Mouse (Mus musculus): ENCODE data around the gene Slc38a7. TPM values are rescaled to one million over a fixed set of nuclear protein-coding genes. Genes with fewer than 3 reads are reported as not detected.
"Not testable (repeated sequence)": the region's sequence is repeated elsewhere in the genome, so short reads cannot be mapped to it uniquely, and the experiment has no call there.

The Slc38a7 gene
- total RNA-seq, 2 experiments from 2014 or later = 30.7 to 31.4 TPM

GRCm38 (mm10) chr8:95848734-95849464, 4.4 kb downstream of the Slc38a7 start:
- no peak for DNase-seq

DNA sequence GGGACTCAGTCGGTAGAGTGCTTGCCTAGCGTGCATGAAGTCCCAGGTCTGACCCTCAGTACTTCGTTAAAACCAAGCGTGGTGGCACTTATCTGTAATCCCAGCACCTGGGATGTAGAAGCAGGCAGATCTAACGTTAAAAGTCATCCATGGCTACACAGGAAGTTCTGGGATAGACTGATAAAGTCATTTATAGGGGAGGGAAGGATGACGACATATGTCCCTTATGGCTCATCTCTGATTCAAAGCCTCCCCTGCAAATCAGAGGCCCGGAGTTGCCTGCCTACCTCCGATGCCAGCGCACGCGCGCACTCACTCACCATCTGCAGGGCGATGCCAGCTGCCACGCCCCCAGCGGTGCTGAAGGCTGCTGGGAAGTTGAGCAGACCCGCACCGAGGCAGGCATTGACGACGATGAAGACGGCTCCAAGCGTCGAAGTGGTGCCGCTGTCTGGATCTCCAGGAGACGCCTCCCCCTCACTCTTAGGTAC, 5.2 kb downstream of the Slc38a7 start:
- DNase-seq = peak; percentile 37 to 58

DNA sequence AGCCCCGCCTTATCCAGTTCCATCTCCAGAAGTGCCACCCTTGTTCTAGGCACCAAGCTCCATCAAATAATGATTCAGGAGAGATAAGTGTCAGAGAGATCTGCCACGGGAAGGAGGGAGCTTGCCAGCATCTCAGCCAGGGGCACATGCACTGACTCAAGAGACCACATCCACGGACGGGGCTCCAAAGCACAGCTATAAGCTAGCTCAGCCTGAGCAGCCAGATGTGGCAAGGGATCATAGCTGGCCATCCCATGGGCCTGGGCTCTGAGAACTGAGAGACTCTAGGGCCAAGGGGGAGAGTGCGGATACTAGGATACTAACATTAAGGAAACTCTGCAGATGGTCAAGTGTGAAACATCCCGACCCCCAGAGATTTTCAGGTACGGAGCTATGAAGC, 8.3 kb downstream of the Slc38a7 start:
- no peak for DNase-seq

DNA sequence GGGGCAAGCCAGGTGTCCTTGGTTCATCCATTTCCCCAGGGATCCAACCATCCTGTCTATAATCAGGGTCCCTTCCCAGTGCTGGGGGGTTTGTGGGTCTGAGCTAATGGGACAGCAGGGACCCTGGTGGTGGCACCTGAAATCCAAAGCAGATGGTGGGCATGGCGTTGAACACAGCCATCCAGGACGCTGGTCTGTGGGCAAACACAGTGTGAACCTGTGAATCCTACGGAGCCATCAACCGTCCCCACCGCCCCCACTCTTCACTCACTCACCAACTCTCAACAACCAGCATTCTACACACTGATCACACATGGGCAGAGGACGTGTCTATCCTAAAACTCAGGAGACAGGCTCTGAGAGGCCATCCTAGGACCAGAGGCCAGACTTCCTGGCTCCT, 9.4 kb downstream of the Slc38a7 start:
- no peak for DNase-seq

GRCm38 (mm10) chr8:95841436-95841835, 11.9 kb downstream of the Slc38a7 start:
- no peak for DNase-seq

GRCm38 (mm10) chr8:95839289-95839688, 14.1 kb downstream of the Slc38a7 start:
- no peak for DNase-seq

GRCm38 (mm10) chr8:95837266-95837665, 16.1 kb downstream of the Slc38a7 start:
- DNase-seq = no peak

DNA sequence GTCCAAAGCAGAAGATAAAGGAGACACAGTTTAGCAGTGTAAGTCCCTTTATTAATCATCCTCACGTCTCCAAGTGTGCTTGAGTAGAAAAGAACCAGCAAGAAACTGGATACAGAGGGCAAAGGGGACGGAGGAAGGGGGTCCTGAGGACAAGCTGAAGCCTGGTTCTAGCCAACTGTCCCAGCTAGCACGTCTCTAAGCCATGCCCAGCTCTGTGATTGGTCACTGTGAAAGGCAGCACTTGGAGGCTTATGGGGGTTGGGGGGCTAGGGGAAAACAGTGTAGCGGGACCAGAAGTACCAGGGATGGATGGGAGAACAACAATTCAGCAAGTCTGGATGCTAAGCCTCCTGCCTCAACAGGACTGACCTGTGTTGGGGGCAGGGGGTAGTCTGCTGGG, 17.4 kb downstream of the Slc38a7 start:
- no peak for DNase-seq

DNA sequence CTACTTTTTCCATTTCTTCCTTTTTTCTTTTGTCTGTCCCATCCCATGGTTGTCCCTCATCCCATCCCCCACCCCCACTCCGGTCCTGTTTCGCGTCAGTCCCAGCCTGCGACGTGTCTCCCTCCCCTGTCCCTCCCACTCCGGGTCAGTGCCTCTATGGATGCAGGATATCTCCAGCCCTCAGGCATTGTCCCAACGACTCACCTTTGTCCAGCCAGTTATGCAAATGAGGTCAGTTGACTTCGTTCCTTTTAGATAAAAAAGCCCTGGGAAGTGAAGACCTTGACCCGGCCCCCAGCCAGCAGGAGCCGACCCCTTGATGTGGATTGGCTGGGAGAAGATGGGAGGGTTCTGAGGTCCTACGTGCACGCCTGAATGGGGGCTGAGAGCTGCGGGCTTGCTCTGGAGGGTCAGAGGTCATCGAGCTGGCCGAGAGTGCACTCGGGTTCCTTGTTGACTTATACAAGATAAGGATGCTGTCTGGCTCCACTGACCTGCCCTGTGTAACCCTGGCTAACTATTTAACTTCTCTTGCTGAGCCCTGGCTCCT, 19.8 kb downstream of the Slc38a7 start:
- DNase-seq = no peak

- peak; percentile 84 to 88 for DNase-seq
Measured at GRCm38 (mm10) chr8:95832603-95833434, 20.5 kb downstream of the Slc38a7 start.

GRCm38 (mm10) chr8:95830144-95830543, 23.2 kb downstream of the Slc38a7 start:
- DNase-seq = no peak

- DNase-seq = not testable (repeated sequence)
Measured at GRCm38 (mm10) chr8:95825162-95825561, 28.2 kb downstream of the Slc38a7 start, which contains the start of gene Sap18b. Gene Sap18b, plus strand, starts transcription at chr8:95825346.

- DNase-seq = no peak
Measured at GRCm38 (mm10) chr8:95822699-95823098, 30.6 kb downstream of the Slc38a7 start.

GRCm38 (mm10) chr8:95822096-95822495, 31.2 kb downstream of the Slc38a7 start:
- DNase-seq = no peak

- DNase-seq = no peak
Measured at GRCm38 (mm10) chr8:95821266-95821665, 32.1 kb downstream of the Slc38a7 start.

DNA sequence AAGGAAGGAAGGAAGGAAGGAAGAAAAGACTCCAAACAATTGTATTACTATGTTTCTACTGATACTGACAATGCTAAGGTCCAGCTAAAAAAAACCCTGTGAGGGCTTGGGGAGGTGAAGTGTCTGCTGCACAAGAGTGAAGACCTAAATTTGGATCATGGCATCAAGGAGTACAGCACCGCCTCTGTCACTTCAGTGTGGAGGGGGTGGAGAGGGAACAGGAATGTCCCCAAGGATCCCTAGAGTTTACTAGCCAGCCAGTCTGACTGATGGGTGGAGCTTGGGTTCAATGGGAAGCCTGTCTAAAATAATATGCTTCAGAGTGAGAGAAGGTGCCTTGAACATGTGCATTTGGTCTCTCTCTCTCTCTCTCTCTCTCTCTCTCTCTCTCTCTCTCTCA, 35.1 kb downstream of the Slc38a7 start:
- no peak for DNase-seq

DNA sequence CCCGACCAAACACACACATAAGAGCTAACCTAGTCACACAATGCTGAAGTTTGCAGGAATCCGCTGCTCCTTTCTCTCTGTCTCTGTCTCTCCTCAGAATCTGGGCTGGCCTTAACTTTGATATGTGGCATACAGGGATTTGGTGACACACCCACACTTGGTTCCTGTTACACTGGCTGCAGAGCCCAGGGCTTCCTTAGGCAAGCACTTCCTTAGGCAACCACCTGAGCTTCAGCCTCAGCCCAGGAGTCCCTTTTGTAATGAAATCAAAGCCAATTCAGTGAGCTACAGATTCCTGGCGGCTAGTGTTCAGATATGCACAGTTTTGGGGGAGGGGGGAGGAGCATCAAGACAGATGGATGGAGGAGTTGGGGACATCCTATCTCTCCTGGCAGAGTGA, 35.7 kb downstream of the Slc38a7 start:
- DNase-seq = no peak

- DNase-seq = no peak
Measured at GRCm38 (mm10) chr8:95816044-95816708, 37.2 kb downstream of the Slc38a7 start.

GRCm38 (mm10) chr8:95810184-95810591, 43.2 kb downstream of the Slc38a7 start:
- DNase-seq = no peak

DNA sequence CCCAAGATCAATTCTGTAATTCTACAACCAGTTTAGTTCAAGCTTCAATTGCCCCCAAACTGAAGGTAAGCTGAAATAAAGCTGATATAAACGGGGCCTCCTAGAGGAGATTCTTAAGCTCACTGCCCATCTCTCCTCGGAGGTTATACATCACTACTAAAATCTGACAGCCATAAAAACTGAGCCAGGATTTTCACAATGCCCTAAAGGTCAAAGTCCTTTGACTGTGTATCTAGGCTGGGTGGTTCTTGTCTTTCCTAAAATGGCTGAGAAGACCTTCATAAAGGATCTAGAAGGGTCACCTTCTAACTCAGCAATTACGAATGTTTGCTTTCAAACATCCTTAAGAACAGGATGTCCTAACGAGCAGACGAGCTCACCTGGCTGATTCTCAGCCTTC, 44.2 kb downstream of the Slc38a7 start:
- DNase-seq = no peak

GRCm38 (mm10) chr8:95808631-95809030, 44.7 kb downstream of the Slc38a7 start:
- no peak for DNase-seq

- peak; percentile 91 to 92 for DNase-seq
Measured at GRCm38 (mm10) chr8:95807861-95808260, 45.5 kb downstream of the Slc38a7 start.

Measured in layer of hippocampus, postnatal 36 days (tissue).